ENCODE assay signal across 8 mouse cellular contexts in the genomic region with DNA sequence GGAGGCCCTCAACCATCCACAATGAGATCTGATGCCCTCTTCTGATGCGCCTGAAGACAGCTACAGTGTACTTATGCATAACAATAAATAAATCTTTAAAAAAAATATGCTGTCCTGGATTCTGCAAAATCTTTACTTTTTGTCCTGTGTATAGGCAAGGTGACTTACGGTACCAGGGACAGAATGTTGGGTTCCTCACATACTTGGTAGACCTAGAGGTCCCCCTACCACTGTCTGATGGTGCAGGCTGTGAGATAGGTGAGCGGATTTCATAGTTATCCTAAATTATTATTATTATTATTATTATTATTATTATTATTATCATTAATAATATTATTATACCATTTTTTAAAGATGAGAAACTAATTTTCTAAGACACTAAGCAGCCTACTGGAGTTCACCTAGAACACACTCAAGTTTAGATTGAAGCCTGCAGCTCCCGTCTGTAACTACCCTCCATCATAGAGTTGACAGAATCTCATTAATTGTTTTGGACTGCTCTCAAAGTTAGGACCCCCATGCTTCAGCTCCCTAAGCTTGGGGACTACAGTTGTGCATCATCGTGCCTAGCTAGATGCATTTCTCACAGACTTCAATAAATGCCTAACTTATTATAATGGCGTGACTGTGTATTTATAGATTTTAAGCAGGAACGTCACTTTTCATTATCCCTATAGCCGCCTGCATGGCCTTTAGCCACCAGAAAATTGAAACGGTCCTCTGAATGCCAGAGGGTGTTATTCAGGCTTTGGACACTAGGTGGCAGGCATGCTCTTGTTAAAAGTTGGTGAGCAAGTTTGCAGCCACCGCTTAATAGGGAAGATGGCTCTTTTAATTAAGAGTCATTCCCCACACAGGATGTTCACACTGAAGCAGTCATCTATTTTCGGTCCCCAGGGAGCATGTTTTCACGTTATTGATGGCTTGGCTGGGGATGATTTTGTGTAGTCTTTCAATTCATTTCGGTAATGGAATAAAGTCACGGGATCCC.
DNase-seq lines count a peak whose midpoint lies in the region; ATAC-seq lines count a peak whose summit lies in the region.

No protein-coding gene starts in this region.

- peak; percentile 51 for DNase-seq in CD4-positive helper T cell, adult 2 months (ENCODE audit: low read depth, low spot score)
- peak; percentile 83 for DNase-seq in R1 (ENCODE audit: low read depth, low spot score)
- peak; percentile 72 to 84 for DNase-seq in cerebellum, postnatal 25 days
- peak; percentile 30 to 41 for DNase-seq in gastrocnemius, postnatal 4 days (ENCODE audit: low spot score in 2 of 2)
- peak; percentile 34 to 78 for DNase-seq in layer of hippocampus, adult 8-10 months (ENCODE audit: low spot score in 2 of 2)
- DNase-seq in lung, postnatal 25 days (ENCODE audit: low spot score): peak; percentile 36
- peak; percentile 82 to 83 for DNase-seq in right cerebral cortex, adult 2 months (ENCODE audit: low spot score in 2 of 2)

- ATAC-seq in activated CD4-positive, CD25-positive, alpha-beta regulatory T cell, adult 4 months: no peak
